Mouse (Mus musculus) large intestine, adult 2 months (tissue): ENCODE data around the gene Gm42420. TPM values are rescaled to one million over a fixed set of nuclear protein-coding genes. Genes with fewer than 3 reads are reported as not detected.

ENCODE experiments used
- DNase-seq: peaks from one replicate; pipeline ENCODE4 v3.0.0-alpha.2; 2012; ENCODE audit warnings: low read depth, low spot score
- WGBS: fragments of 180-500 bp; shearing (Covaris S2); methylation state at CpG from one replicate; pipeline ENCODE4 v1.1.7; 2018; 5-methylcytosine and 5-hydroxymethylcytosine counted together
- polyA plus RNA-seq: library from polyadenylated mRNA; depleted of rRNA; stranded (reverse); fragments of >200 nt; gene quantifications from 2 replicates; pipeline ENCODE4 v1.2.3, GENCODE M21; 2012

Gene Gm42420
- polyA plus RNA-seq, 1 experiment: 3.6 TPM

DNA sequence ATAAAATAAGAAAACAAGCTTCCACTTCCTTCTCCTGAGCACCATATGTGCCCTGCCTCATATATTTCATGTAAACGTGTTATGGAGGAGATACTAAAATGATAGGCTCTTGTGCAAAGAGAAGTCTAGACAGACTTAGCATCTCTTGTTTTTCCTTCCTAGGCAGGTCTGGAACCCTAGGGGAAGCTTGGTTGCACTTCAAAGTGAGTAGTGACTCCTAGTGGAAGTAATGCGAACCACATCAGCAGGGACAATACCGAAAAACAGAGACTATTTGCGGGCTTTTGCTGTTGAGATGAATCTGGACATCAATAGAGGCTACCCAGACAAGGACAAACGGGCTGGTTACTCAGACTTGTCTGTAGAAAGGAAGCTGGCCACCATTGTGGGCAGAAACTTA is 18.0 kb upstream of the Gm42420 start:
- DNase-seq: no peak
- 23% methylated on average over 5 of the region's 5 CpGs for whole genome bisulfite sequencing

DNA sequence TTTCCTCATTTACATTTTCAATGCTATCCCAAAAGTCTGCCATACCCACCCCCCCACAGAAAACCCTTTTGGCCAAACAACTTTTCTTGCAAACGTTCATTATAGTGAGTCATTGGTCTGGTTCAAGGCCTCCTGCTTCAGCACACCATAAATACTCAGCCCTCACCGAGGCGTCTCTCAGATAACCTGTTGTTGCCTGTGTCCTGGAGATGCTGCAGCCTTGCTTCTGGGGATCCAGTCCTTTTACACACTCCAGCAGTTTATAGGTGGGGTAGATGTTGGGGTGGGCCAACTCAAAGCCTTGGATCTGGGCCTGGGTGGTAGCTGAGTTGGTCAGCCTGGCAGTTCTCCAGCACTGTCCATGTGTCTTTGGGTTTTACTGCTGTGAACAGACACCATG is 15.1 kb upstream of the Gm42420 start:
- 58% methylated on average over 3 of the region's 3 CpGs for WGBS
- DNase-seq: no peak

DNA sequence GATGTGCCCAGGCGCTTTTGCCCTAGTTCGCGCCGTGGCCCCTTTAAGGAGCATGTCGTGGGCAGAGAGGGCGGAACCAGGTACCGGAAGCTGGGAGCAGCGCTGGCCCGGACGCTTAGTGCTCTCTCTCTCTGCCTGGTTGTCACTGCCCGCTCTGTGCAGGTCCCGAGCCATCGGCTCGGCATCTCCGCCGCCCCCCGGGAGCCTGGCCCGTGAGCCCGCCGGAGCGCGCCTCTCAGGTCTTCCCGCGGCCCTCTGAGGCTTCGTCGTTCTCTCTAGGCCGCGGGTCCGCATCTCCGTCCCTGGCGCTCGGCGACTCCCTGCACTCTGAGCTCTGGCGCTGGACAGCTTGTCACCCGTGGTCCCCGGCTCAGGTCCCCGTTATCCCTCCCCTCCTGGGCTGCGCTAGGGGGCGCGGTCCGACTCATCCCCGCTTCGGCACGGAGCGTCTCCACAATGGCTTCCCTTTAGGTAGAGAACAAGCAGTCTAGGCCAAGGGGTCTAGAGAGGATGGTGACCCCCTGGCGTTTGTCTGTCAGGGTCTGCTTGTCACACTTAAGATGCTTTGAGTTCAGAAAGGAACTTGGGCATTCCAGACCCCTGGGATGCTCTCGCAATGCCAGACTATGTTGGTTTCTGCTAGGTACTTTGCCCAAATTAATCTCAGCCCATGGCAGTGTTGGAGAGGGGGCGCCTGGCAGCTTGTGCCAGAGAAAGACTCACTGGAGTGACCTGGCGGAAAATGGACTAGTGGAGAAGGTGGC is 11.6 kb upstream of the Gm42420 start, which contains the start of gene Adck2:
TSS of gene Adck2 (plus strand) at position 83 of the 764 bp plus-strand sequence.
- 1% methylated on average over 48 of the region's 49 CpGs for WGBS
- DNase-seq: peak; percentile 76

DNA sequence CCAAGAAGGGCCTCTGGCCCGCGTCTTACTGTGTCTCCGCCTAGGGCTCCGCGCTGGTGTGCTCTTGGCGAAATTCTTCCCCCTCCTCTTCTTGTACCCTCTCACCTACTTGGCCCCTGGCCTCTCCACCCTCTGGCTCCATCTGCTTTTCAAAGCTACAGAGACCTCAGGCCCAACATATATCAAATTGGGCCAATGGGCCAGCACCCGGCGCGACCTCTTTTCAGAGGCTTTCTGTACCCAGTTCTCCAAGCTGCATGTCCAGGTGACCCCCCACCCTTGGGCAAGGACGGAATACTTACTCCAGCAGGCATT is 11.0 kb upstream of the Gm42420 start:
- 12% methylated on average over 10 of the region's 10 CpGs for whole genome bisulfite sequencing
- no peak for DNase-seq

DNA sequence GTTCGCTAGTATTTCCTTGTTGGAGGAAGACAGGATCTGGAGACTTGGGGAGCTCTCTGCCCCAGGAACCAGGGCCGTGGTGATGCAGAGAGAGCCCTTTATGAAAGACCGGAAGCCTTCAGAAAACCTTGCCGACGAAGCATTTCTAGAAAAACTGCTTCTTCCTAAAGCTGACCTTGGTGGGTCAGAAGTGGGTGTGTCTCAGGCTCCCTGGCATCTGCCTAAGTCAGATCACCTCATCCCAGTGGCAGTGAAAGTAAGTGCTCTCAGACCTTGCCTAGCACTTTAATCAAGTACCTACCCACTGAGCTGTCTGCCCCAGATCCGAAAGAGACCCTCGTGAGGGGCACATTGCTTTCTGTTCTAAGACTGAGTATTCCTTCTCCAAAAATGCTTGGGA is 10.6 kb upstream of the Gm42420 start:
- DNase-seq: no peak
- WGBS: 43% methylated on average over 7 of the region's 7 CpGs

DNA sequence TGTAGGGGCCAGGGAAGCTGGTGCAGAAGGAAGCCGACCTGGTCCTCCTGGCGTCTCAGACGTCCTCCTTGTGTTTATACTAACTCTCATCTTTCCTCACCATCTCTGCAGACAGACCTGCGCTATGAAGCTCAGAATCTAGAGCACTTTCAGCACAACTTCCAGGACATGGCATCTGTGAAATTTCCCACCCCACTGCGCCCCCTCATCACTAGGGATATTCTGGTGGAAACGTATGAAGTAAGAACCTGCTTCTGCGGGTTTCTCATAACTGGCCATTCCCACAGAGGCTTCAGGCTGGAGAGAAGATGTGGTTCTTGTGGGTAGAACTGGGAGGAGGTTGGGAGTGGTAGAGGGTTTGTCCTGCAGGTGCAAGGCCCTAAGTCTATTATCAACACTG is 6.0 kb upstream of the Gm42420 start:
- 90% methylated on average over 7 of the region's 7 CpGs for WGBS
- DNase-seq: no peak

DNA sequence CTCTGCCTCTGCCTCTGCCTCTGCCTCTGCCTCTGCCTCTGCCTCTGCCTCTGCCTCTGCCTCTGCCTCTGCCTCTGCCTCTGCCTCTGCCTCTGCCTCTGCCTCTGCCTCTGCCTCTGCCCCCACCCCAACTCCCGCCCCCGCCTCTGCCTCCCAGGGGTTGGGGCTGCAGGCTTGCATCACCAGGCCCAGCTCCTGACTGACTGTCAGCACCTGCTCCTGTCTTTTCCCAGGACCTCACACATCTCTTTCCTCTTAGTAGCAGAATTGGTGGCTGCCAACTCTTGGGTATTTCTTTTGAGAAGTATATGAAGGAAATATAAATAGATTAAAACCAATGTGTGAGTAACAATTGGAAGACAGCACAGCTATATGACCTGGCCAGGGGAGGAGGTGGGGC is 5.0 kb upstream of the Gm42420 start:
- 90% methylated on average over 2 of the region's 2 CpGs for WGBS
- DNase-seq: no peak

DNA sequence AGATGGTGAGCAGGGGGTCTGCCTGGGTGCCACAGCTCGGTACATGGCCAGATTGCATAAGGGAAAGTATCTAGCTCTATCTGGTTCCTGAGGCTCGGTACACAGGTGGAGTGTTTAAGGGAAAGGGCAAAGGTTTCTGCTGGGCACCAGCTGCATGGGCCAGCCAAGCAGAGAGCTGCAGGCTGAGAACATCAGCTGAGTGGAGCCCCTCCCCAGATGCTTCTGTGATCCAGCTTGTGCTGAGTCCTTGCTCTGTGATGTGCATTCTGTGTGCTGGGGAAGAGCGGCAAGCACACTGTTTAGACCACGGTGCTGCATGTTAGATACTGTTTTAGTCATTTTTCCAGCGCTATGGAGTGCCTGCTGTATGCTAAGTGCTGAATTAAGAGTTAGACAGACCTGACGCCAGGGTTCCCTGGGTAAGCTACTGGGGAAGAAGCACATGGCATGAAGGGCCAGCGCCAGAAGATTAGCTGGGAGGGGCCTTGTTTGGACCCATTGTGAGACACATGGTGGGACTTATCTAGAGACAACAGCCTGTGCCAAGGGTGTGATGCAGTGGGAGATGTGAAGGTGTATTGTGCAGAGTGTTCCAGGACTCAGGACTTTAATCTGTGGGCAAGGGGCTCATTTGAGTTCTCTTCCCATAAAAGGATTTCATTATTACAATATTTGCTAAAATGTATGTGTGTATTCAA is 4.3 kb upstream of the Gm42420 start:
- WGBS: 88% methylated on average over 7 of the region's 7 CpGs
- no peak for DNase-seq

DNA sequence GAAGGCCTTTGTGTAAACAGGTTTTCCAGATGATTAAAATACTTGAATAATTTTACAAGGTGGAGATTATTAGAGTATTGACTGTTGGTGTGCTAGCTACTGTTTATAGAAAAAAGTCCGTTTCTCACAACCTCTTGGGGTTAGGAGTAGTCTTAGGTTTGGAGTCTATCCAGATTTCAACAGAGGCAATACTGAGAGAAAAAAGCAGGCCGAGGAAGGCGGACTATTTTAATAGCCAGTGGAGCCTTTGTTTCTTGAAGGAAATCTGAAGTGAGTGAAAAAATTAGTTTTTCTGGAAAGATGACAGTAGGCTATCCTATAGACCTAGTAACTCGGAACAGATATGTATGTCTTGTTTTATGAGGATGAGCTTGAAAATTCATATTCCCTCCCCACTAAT is 5.9 kb downstream of the Gm42420 start:
- DNase-seq: no peak
- 91% methylated on average over 4 of the region's 4 CpGs for WGBS

DNA sequence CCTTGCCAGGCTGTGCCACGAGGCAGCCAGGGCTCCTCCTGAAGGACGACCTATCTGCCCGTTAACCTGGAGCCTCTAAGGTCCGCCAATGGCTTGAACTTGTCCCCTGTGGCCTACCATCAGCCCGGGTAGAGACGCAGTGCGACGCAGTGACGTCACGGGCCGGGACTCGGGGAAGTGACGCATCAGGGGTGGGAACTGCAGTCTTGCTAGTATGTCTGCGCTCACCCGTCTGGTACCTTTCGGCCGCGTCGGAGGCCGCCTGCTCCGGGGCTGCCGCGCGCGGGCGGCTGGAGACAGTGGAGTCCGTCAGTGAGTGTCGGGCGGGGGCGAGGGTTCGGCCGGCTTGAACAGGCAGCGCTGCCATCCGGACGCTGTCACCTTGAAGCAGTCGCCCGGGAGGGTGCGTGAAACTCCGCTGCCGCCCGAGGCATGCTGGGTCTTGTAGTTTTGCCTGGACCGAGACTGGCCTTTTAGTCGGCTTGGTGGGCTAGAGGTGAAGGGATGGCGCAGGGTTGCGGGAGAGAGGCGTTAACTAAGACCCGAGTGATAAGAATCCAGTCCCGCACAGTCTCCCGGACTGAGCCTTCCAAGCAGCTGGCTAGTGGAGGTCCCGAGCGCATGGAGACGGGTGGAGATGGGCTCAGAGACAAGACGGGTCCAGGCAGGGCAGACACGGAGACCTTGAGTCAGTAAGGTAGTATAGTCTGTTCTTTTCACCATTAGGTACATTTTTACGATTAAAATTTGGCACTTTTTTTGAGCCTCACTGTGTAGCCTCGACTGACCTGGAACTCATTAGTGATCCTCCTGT is 7.1 kb downstream of the Gm42420 start, which contains the start of gene Ndufb2:
TSS of gene Ndufb2 (plus strand) at position 174 of the 814 bp plus-strand sequence.
- DNase-seq: peak; percentile 92
- WGBS: under 1% methylated on average over 56 of the region's 56 CpGs

DNA sequence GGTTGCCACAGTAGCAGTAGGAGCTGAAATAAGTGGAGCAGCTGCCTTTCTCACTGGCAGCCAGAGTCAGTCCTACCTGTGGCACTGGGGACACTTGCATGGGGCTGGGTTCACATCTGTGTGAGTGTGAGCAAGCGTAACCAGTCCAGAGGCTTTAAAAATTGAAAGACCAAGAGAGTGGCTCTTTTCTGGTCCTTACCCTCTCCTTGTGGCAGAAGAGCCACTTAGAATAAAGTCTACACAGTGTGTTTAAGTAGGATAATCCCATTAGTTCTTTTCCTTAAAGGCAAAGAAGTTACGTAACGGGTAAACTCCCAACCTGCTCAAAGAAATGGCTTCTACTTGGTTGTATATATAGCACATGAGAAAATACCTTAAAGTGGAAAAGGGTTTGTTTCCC is 15.3 kb downstream of the Gm42420 start:
- WGBS: 96% methylated on average over 3 of the region's 3 CpGs

DNA sequence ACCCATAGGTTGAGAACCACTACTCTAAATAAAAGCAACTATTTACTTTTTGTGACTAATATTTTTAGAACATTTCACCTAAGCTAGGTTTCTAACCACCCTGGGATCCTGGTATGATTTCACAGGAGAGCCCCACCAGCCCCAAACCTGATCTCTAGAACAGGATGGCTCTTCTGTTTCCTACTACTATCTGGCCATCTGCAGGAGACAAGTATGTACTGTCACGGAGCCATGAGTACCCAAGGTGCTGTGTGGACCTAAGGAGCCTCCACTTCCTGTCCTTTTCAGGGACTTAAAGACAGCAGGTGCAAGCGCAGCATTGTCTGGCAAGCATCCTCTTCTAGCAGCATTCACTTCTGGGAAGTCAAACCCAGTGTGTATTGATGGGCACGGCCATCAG is 16.3 kb downstream of the Gm42420 start:
- DNase-seq: no peak
- WGBS: 81% methylated on average over 3 of the region's 3 CpGs

More for the DNA sequence above, 15.3 kb downstream of the Gm42420 start:
- no peak for DNase-seq

DNA sequence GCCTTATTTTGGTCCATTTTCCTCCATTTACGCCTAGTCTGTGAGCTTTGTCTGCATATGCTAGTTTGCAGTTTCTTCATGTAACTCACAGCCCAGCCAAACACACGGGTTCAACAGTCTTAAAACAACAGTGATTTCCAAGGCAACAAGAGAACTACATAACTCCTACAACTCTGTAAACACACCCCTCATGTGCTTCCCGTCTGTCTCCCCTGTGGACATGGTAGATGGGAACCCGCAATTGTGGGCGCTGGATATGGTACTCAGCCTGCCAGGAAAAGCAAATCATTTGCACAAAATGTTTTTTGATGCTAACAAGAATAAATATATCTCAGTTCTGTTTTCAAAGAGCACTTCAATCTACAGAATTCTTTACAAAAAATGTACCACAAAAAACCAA is 19.0 kb downstream of the Gm42420 start:
- no peak for DNase-seq
- WGBS: 75% methylated on average over 5 of the region's 5 CpGs

DNA sequence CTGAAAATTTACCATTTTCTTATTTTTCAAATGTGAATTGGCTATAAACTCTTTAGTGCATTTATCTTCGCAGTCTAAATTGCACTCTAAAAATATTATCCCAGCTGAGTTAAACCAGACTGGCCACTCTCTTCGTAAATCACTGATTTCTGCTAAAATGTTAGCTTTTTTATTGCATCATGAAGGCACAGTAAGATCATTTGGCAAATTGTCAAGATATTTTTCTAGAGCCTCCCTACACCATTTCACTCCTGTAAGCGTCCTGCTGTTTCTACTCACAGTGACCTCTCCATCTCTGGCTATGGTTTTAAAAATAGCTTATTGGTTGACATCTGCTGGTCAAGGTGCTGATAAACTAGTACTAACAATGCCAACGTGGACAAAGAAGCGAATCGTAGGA is 20.5 kb downstream of the Gm42420 start:
- 77% methylated on average over 6 of the region's 6 CpGs for WGBS
- DNase-seq: no peak

DNA sequence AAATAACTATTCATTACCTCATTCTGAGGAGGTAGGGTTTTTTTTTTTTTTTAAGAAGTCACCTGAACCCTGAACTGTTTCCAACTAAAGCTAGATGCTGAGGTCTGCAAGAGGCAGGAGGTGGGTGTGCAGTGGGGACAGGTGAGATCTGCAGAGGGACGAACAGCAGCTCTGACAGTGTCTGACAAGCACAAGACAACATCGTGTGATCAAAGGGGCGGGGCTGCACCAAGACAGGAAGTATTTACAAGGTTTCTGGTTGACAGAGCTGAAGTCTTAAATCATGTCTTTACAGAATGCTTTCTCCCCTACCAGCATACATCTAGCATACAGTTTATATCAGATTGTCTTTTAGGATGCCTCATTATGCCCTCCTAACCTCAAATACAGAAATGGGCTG is 21.3 kb downstream of the Gm42420 start:
- DNase-seq: no peak
- 37% methylated on average over 3 of the region's 3 CpGs for WGBS

DNA sequence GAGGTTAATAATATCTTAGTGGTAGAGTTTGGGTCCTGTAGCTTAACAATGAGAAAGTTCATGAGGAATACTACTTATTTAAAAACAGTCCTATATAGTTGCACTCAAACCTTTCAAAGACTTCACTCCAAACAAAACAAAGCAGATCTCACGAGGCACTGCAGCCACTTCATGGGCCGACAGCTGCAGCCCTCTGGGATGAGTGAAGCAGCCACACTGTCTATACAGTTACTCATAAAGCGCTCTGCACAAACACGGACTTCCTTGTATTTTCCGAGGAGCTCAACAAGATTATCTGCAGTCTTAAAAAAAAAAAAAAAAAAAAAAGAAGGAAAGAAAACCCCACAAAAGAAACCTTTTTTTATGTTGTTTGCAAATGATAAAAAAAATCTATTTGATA is 21.8 kb downstream of the Gm42420 start:
- DNase-seq: no peak
- 43% methylated on average over 5 of the region's 5 CpGs for WGBS

DNA sequence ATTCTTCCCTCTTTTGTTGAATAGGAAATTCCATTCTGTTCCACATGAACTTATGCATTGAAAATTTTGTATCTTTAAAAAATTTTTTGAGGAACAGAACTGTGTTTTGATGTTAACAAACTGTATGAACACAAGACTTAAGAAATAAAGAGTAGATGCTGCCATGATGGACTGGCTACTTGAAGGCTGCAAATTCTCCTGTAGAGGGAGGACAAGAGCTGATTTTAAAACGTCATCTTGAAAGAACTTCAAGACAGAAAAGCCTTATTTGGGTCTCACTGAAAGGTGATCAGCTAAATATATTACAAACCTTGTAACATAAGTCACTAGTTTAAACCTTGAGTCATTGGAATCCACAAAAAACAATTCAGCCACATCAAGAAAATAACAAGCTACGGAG is 24.7 kb downstream of the Gm42420 start:
- WGBS: 66% methylated on average over 2 of the region's 2 CpGs
- no peak for DNase-seq

DNA sequence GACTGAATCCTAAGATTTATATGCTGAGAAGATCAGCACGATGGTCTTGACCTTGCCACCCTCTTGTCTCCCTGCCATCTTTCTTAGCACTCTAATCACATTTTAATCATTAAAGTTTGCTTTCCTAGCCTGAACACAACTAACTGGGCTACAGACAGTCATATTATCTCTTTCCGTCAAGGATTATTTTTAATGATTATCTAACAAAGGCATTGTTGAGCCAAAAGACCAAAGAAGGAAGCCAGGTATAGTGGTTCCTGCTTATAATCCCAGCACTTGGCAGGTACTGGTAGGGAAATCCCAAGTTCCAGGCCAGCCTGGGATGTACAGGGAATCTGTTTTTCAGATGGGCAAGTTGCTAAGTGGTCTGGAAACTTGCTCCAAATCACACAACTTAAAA is 25.7 kb downstream of the Gm42420 start:
- 84% methylated on average over 2 of the region's 2 CpGs for WGBS
- DNase-seq: no peak
